Mouse (Mus musculus) c-Kit-positive CD71-positive TER-119-negative erythroid progenitor cells, embryonic 14.5 days (primary cell): ENCODE measurements at regions not wholly inside any gene's neighbourhood (a gene's known extent, or its start where the extent isn't known, plus 50 kb on each side); places are given as distances from the start of the nearest gene placed in this dataset.

ENCODE experiments used
- DNase-seq: peaks from one replicate; pipeline ENCODE4 v3.0.0-alpha.2; 2013; ENCODE audit warnings: low read depth

GRCm38 (mm10) chr19:21077771-21078548, 124.0 kb upstream of the Tmc1 start:
- DNase-seq, result no peak

GRCm38 (mm10) chr19:21068381-21068780, 114.4 kb upstream of the Tmc1 start:
- DNase-seq, result no peak

GRCm38 (mm10) chr19:21066432-21067113, 112.6 kb upstream of the Tmc1 start:
- DNase-seq, result no peak

- DNase-seq, result no peak
Measured at GRCm38 (mm10) chr19:21064902-21065301, 110.9 kb upstream of the Tmc1 start.

- DNase-seq, result no peak
Measured at GRCm38 (mm10) chr19:21053597-21054544, 99.9 kb upstream of the Tmc1 start.

- DNase-seq, result no peak
Measured at GRCm38 (mm10) chr19:21052771-21053170, 98.8 kb upstream of the Tmc1 start.

GRCm38 (mm10) chr19:21051872-21052271, 97.9 kb upstream of the Tmc1 start:
- no peak for DNase-seq

GRCm38 (mm10) chr19:21050994-21051721, 97.2 kb upstream of the Tmc1 start:
- DNase-seq, result no peak

GRCm38 (mm10) chr19:21049301-21049700, 95.3 kb upstream of the Tmc1 start:
- no peak for DNase-seq

- DNase-seq, result no peak
Measured at GRCm38 (mm10) chr19:21045565-21045964, 91.6 kb upstream of the Tmc1 start.

GRCm38 (mm10) chr19:21043958-21044357, 90.0 kb upstream of the Tmc1 start:
- no peak for DNase-seq

GRCm38 (mm10) chr19:21042536-21042935, 88.5 kb upstream of the Tmc1 start:
- no peak for DNase-seq

- peak; percentile 32 for DNase-seq
Measured at GRCm38 (mm10) chr19:21037448-21038077, 83.6 kb upstream of the Tmc1 start.

- DNase-seq, result no peak
Measured at GRCm38 (mm10) chr19:21036507-21037425, 82.8 kb upstream of the Tmc1 start.

- no peak for DNase-seq
Measured at GRCm38 (mm10) chr19:21035505-21035904, 81.5 kb upstream of the Tmc1 start.

- DNase-seq, result no peak
Measured at GRCm38 (mm10) chr19:21033991-21034390, 80.0 kb upstream of the Tmc1 start.

- DNase-seq, result no peak
Measured at GRCm38 (mm10) chr19:21032558-21032957, 78.6 kb upstream of the Tmc1 start.

- no peak for DNase-seq
Measured at GRCm38 (mm10) chr19:21031768-21032308, 77.8 kb upstream of the Tmc1 start.

- DNase-seq, result no peak
Measured at GRCm38 (mm10) chr19:21030971-21031370, 77.0 kb upstream of the Tmc1 start.

- DNase-seq, result no peak
Measured at GRCm38 (mm10) chr19:21028981-21029380, 75.0 kb upstream of the Tmc1 start.
